Mouse (Mus musculus): ENCODE data around the gene Klhl26.
A peak's percentile ranks its signal among the peaks of the same experiment; 100 is the strongest.

Klhl26 gene

DNA sequence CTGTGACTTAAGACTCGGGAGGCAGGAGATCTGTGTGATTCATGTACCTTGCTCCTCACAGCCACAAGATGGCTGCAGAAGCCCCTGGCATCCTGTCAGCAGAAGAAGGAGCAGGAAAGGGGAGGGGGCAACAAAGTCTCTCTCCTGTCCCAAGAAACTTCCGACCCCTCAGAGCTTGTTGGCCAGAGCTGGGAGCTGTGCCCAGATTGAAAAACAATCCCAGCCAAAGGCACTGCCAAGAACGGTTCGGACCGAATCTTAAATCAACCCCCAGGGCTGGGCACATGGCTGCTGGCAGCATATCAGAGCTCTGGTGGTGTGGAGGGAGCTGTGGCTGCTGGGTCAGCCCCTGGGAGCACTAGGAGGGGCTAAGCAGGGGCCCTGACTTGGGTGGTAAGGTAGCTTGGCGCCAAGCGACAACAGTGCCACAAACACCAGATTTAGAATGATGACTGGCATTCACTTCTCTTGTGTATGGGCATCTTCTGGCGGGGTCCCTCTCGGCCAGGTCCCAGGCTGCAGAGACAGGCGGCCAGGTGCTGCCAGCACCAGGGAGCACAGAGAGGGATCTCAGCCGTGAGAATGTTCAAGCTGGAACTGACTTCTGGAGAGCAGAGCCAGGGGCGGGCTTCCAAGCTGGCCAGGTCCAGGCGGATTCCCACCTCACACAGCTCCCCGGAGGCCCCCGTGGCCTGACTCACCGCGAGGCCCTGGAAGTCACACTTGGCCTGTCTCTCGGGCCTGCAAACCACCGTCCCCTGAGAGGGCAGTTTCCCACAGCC is 28.9 kb downstream of the Klhl26 start:
- peak in 1 of 2 experiments; percentile 67 for DNase-seq (ENCODE audit: low spot score in 2 of 2)

DNA sequence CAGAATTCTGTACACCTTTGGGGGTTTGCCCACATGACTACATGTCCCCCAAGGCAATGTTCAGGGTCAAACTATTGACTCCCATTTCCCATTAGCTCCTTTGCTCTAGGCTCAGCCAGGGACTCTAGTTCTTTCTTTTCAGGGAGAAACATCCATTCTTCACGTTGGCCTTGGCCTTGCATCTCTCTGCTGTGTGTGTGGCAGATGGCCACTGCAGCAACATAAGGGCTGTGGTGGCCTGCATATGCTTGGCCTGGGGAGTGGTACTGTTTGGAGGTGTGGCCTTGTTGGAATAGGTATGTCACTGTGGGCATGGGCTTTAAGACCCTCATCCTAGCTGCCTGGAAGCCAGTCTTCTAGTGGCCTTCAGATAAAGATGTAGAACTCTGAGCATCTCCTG is 30.8 kb downstream of the Klhl26 start:
- no peak for DNase-seq (ENCODE audit: low spot score in 2 of 2)

DNA sequence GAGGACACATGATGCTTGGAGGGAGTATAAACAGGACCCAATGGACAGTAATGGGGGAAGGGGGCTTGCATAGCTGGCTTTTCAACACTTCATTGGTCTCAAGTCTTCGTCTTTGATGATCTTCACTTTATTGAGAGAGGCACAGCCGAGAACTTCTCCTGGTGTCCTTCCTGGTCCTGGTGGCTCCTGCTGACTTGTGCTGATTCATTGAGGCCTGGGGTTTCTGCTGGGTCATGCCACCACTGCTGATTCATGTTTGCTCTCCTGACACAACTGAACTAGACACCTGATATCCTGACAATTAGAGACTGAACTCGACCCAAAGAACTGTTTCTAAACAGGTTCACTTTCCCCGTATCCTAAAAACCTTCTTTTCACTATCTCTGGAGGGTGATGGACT is 33.4 kb downstream of the Klhl26 start:
- no peak for DNase-seq (ENCODE audit: low spot score in 2 of 2)

DNA sequence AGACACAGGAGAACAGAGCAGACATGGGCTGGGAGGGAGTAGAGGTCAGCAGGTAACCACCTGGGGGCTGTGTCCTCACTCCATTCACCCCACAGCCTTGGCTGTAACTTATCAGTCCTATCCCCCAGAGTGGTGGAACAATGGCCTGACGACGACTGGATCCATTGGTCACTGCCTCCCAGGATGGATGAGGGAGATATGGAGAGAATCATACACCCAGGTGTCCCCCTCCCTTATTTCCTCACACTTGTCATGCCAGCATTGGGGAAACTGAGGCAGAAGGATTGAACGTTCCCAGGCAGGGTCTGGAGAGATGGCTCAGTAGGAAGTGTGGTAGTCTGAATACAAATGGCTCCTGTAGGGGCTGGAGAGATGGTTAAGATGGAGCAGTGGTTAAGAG is 35.2 kb downstream of the Klhl26 start:
- no peak for DNase-seq (ENCODE audit: low spot score in 2 of 2)

DNA sequence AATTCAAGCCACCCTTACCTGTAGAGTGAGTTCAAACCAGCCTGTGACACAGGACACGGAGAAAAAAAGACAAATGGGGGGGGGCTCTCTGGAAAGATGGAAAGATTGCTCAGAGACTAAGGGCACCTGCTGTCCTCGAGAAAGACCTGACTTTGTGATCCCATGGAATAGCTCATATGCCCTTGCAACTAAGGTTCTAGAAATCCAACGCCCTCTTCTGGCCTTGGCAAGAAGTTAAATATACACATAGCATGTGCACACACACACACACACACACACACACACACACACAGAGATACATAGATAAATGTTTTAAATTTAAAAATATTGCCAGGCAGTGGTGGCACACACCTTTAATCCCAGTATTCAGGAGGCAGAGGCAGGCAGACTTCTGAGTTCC is 36.5 kb downstream of the Klhl26 start:
- DNase-seq (ENCODE audit: low spot score in 2 of 2), result no peak

DNA sequence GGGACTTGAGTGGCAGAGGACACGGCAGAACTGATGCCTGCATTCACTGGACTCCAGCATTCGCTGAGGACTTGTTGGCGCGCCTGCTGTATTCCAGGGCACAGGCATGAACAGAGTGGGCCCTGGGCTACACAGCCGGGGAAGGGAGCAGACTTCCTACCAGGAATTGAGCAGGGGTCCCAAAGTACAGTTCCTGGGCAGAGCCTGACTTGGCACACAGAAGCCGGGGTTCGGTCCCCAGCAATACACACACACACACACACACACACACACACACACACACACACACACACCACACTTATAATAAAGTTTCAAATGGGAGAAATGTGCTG is 37.0 kb downstream of the Klhl26 start:
- no peak for DNase-seq (ENCODE audit: low spot score in 2 of 2)

DNA sequence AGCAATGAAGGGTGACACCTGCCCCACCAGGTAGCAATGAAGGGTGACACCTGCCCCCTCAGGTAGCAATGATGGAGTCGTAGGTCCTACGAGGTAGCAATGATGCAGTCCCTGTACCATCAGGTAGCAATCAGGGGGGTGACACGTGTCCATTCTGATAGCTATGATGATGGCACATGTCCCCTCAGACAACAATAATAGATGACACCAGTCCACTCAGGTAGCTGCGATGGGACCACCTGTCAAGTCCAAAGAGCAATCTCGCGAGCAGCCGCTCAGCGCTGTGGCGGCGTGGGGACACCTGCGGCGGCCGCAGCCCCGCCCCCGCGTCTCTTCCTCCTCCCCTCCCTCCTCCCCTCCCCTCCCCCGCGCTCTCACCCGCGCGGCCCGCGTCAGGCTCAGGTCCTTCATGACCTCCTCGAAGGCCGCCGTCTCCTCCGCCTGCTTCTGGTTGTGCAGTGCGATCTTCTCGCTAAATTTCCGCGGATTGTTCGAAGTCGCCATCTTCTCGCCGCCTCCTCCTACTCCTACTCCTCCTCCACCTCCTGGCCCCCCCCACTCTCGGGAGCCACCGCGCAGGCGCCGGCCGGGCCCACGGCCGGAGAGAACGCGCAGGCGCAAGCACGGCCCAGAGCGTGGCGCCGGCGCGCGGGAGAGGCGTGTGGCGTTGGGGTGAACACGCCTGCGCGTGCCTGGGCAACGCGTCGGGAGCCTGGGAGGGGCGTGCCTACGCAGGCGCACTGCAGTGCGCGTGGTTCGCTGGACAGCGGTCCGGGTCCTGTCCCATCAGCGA is 37.5 kb downstream of the Klhl26 start, which contains the start of gene Crtc1:
Gene Crtc1 (minus strand): TSS at position 525 of the 793 bp plus-strand sequence.
- peak; percentile 95 to 98 for DNase-seq (ENCODE audit: low spot score in 2 of 2)

DNA sequence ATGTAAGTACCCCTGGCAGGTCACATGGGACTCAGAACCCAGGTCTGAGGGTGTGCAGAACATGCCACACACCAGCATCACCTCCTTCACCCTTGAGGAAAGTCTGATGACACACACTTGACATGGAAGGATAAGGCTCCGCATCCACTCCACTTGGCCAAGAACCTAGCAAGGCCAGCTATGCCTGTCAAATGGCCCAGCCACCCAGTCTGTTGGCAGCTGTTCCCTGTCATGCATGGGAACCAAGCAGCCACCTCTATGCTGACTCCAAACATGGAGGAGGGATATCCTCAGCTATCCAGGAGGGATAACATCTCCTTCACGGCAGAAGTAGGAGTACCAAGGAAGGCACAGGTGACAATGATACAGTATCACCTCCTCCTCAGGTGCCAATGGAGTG is 38.3 kb downstream of the Klhl26 start:
- no peak for DNase-seq (ENCODE audit: low spot score in 2 of 2)

DNA sequence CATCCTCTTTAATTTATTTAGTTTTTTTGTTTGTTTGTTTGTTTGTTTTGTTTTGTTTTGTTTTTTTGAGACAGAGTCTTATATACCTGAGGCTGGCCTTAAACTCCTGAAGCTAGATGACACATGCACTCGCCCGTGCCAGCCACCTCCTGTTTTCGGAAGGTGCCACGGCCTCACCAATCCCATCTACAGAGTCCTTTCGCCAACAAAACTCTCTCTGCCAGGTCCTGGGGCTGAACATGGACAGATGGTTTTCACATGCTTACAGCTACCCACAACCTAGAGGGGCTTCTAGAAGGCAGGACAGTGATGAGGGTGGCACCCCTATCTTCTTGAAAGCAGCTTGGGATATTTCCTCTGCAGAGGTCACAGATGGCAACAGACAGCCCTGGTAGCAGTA is 41.6 kb downstream of the Klhl26 start:
- DNase-seq (ENCODE audit: low spot score in 2 of 2), result no peak

DNA sequence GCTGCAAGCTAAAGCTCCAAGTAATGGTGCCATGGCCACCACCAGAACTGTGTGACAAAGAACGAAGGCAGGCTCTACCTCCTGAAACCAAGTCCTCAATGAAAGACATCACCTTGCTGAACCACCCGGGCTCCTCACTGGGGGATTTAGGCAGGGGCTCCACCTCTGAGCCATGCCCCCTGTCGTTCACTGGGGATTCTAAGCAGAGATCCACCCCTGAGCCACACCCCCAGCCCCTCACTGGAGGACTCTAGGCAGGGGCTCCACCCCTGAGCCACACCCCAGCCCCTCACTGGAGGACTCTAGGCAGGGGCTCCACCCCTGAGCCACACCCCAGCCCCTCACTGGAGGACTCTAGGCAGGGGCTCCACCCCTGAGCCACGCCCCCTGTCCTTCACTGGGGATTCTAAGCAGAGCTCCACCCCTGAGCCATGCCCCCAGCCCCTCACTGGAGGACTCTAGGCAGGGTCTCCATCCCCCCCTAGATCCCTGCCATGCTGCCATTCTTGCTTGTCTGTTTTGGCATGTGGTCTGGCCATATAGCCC is 43.7 kb downstream of the Klhl26 start:
- DNase-seq (ENCODE audit: low spot score in 2 of 2), result no peak

DNA sequence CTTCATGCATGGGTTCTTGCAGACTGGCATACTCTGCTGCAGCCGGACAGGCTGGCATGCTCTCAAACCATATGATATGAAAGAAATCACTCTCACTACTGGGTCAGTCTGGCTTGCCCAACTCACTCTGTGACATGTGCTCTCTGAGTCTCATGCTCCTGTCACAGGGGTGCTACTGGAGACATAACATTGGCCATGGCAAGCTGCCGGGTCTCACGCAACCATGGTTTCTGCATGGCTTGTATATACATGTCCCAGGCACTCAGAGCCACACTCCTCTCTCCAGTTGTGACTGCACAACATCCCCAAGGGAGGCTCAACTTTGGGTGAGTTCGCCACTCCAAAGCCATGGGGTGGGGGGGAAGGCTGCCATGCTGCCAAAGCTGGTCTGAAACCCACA is 45.6 kb downstream of the Klhl26 start:
- no peak for DNase-seq (ENCODE audit: low spot score in 2 of 2)

DNA sequence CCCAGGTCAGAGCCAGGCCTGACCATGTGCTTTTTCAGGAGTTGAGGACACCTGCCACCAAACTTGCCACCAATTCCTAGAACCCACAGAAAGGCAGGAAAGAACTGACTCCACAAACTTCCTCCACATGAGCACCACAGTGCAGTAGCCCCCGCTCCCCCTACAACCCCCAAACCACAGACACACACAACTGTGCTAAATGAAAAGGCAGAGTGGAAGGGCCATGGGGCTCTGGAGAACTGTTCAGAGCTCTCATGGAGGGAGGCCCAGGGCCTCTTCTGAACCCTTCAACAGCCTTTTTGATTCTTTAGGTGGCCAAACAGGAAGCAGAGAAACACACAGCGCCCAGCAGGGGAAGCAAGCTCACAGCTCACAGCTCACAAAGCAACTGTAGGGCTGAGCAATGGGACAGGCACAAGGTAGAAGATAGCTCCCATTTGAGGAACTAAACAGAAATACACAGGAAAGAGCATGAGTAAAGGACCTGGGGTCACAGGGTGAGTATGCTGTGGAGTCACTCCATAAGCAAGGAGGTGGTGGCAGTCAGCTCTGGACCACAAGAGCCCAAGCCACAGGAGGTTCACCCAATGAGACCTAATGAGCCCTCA is 50.4 kb downstream of the Klhl26 start:
- no peak for DNase-seq (ENCODE audit: low spot score in 2 of 2)

DNA sequence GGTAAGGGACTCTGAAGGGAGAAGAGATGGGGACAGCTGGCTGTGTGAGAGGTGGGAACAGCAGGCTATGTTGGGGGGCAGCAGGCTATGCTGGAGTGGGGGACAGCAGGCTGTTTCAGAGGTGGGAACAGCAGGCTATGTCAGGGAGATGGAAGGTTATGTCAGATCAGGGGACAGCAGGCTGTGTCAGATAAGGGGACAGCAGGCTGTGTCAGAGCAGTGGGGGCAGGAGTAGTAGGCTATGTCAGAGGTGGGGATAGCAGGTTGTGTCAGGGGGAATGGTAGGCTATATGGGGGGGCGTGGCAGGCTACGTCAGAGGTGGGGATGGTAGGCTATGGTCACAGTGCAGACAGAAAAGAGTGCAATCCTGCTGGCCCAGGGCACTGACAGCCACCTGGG is 54.0 kb downstream of the Klhl26 start:
- no peak for DNase-seq (ENCODE audit: low spot score in 2 of 2)

DNA sequence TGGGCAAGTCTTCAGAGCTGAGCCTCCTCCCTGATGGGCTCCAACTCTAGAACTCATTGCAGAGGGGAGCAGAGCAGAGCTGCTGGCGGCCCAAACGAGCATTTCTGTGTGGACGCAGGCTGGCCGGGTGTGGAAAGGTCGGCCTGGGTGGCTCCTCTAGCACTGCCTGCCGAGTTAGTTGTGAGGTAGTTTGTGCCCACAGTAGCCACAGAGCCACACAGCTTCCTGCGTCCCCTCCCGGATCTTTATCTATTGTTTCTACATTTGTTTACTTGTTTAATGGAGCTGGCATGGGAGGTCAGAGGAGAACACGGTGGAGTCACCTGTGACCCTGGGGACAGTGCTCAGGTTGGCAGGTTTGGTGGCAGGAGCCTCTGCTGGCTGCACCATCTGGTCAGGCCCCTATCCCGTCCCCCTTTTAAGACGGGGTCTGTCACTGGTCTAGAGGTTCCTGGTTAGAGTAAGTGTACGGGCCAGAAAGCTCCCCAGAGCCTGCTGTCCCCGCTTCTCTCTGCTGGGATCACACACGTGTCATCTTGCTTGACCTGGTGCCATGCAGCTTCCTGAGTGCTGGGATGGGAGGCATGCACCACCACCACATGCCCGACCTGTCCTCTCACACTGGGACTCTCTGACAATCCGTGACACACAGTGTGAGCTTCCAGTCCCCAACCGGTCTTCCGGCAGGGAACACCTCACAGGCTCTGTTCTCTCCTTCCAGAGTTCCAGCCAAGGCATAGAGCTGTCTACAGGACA is 55.2 kb downstream of the Klhl26 start:
- no peak for DNase-seq (ENCODE audit: low spot score in 2 of 2)

DNA sequence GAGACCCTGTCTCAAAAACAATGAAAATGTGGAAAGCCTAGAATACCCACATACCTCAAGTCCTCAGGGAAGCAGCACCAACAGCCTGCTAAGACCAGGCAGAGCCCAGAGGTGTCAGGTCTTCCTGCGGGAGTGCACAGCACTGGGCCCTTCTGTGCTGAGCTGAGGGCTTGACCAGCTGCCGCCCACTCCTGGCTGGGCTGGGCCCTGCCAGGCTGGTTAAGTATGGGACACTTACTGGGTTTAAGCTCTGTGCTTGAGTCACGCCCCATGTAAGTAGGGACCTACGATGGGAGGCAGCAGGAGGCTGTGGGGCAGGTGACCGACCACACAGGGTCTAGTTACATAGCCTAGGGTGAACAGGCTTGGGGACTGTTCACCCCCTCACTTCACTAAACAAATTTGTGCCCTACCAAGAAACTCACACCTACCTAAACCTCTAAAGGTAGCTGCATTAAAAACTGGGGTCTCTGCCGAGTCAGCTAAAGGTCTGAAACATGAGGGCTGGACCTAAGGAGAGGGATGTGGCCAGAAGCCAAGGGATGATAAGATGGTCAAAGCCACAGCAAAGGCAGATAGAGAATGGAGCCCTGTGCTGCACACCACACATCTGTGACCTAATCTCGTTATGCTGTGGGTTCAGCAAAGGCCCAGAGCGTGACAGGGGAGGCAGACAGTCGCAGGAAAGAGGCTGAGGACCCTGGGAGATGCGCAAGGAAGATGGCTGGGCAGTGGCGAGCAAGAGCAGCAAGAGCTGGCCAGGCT is 56.7 kb downstream of the Klhl26 start:
- DNase-seq (ENCODE audit: low spot score in 2 of 2), result no peak

DNA sequence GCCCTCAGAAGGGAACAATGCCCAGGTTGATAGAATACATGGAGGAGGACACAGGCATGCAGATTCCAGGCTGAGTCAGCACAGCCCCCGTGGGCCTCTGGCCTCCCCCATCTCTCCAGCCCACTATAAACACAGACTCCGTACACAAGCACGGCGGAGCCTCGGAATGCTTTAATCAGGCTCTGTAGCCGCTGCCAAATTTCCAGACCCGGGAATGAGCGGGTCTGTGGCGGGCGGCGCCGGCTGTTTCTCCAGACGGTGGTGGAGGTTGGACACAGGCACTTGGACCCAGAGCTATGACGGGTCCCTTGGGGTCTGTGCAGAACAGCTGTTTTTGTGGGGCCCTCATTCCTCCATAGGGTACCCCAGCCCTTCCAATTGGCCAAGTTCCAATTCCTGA is 57.8 kb downstream of the Klhl26 start:
- peak in 1 of 2 experiments; percentile 30 for DNase-seq (ENCODE audit: low spot score in 2 of 2)

DNA sequence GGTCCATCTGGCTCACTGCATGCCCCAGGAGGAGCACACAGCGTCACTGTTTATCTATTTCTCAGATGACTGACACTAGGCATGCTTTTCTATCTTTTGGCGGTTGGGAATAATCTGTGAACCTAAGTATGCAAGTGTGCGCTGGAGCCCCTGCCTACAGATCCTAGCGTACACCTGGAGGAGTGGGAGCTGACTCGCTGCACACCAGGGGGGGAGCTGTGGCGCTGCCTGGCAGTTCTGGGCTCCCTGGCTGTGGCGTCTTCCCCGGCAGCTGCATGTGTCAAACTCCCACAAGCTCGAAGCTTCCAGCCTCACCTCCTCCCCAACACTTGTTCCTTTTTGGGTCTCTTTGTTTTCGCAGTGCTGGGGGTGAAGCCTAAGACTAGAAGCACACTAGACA is 58.9 kb downstream of the Klhl26 start:
- DNase-seq (ENCODE audit: low spot score in 2 of 2), result no peak

DNA sequence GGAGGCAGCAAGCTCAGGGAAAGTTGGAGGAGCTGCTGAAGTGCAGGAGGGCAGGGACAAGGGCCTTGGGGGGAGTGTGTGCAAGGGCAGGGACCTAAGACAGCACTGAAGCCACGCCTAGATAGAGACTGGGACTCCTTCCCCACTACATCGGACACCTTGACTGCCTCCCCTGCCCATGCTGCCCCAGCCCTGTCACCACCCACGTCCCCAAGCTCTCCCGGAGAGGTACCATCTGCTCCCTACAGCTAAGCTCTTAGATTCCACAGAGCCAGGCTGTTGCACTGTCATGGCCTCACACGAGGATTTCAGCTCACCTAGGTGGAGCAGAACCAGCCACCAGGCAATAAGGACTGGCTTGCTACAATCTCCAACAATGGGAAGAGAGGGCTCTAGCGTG is 59.8 kb downstream of the Klhl26 start:
- DNase-seq (ENCODE audit: low spot score in 2 of 2), result no peak

DNA sequence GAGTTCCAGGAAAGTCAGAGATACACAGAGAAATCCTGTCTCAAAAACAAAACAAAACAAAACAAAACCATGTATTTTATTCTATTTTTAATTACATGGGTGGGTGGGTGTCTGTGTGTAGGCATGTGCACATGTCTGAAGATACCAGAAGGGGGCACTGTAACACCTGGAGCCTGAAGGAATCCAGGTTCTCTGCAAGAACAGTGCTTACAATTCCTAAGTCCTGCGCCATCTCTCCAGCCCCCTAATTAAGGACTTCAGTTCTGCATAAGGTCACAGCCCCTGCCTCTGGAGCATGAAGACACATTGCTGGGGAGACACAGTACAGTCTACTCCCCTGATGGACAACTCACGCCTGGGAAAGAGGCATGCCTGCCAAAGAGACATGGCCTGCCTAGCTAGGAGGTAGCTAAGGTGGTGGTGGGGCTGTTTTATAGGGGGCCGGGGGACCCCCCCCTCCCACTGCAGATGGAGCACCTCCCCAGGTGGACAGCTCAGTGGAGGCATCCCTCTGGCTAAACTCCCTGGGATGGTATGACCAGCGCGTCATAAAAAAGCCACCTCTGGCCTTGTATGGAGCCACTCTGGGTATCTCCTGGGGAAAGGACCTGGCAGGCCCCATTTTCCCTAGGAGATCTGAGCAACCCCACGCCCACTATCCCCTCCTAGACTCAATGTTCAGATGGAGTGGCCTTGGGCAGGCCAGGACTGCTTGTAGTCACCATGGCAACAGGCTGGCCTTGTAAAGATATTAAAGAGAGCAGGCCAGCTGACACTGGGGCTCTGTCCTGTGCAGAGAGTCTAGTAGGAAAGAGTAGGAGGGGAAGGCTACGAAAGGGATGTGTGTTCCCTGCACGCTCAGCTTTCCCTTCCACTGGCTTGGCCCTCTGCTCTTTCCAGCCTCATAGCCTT is 61.0 kb downstream of the Klhl26 start:
- no peak for DNase-seq (ENCODE audit: low spot score in 2 of 2)

All from cerebellum, postnatal 4 days (tissue).